Mouse (Mus musculus) limb, embryonic 15.5 days (tissue): ENCODE results near the gene Clec4d. TPM values are rescaled to one million over a fixed set of nuclear protein-coding genes. Genes with fewer than 3 reads are reported as not detected.
"Not testable (repeated sequence)": the region's sequence is repeated elsewhere in the genome, so short reads cannot be mapped to it uniquely, and the experiment has no call there.

Experiments
- ATAC-seq: fragments of 200-750 bp; cut with Nextera tagmentation; 2 replicates; pipeline ENCODE4 v1.8.0; 2017; ENCODE audit warnings: low read depth, moderate TSS enrichment; ENCODE audit not compliant: insufficient number of reproducible peaks, low FRiP score, low TSS enrichment
- H3K27ac ChIP-seq: fragments of 300-500 bp; sonication (generic); 2 replicates; pipeline ENCODE4 v1.5.1; 2015; ENCODE audit warnings: moderate library complexity, mild to moderate bottlenecking, inconsistent platforms
- H3K27me3 ChIP-seq: fragments of 300-500 bp; sonication (generic); 2 replicates; pipeline ENCODE4 v1.6.1; 2015; ENCODE audit warnings: inconsistent platforms
- H3K36me3 ChIP-seq: fragments of 300-500 bp; sonication (generic); 2 replicates; pipeline ENCODE4 v1.6.1; 2015; ENCODE audit warnings: inconsistent platforms
- H3K4me1 ChIP-seq: fragments of 300-500 bp; sonication (generic); 2 replicates; pipeline ENCODE4 v1.6.1; 2015; ENCODE audit warnings: inconsistent platforms
- H3K4me2 ChIP-seq: fragments of 300-500 bp; sonication (generic); 2 replicates; pipeline ENCODE4 v1.6.1; 2015; ENCODE audit warnings: mild to moderate bottlenecking, inconsistent platforms
- H3K4me3 ChIP-seq: fragments of 300-500 bp; sonication (generic); 2 replicates; pipeline ENCODE4 v1.5.1; 2015; ENCODE audit warnings: mild to moderate bottlenecking, inconsistent platforms
- H3K9ac ChIP-seq: fragments of 300-500 bp; sonication (generic); 2 replicates; pipeline ENCODE4 v1.6.1; 2015; ENCODE audit warnings: inconsistent platforms
- H3K9me3 ChIP-seq: fragments of 300-500 bp; sonication (generic); 2 replicates; pipeline ENCODE4 v1.6.1; 2016; ENCODE audit warnings: inconsistent platforms
- WGBS: fragments of 180-500 bp; shearing (Covaris S2); methylation state at CpG from one replicate; pipeline ENCODE4 v1.1.7; 2015; 5-methylcytosine and 5-hydroxymethylcytosine counted together
- polyA plus RNA-seq: library from polyadenylated mRNA; unstranded; fragments of >200 nt; fragmentation: Nextera tagmentation; extraction: Ambion mirVana; gene quantifications from 2 replicates; pipeline ENCODE4 v1.2.1, GENCODE M21; 2015

Gene Clec4d
- 0.38 and 0.59 TPM in 2 replicates for polyA plus RNA-seq

DNA sequence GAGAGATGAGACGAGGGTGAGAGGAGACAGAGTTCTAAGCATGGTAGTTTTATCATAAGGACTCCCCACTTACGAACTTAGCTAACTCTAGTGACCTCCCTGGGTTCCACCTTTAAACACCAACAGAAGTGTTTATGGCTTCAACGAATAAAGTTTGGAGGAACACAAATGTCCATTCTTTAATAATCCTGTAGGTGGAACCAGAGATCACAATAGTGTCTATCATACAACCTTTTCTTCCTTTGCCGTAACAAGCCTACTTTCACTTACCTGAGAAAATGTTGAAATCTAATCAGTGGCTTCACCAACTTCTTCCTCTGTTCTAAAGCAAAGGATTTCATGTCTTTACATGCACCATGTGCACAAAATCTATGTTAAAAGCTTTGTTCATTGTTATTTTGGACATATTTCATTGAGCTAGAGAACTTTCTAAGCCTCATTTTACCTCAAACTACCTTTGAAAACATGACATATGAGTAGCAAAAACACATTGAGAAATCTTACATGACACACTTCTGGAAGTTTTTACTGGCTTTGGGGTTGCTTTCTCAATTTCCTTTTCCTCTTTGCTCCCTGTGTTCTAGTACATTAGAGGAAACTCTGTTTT is at the start of gene Clec4d:
TSS of gene Clec4d (plus strand) at position 557 of the 607 bp plus-strand sequence.
- H3K9ac ChIP-seq: no peak within 1 kb of the TSS
- H3K4me2 ChIP-seq: no peak within 1 kb of the TSS
- no peaks in the 10 kb centered on the region for H3K9me3 ChIP-seq
- no peak within 1 kb of the TSS for H3K27ac ChIP-seq
- ATAC-seq: no peak
- 78% methylated on average over 4 of the region's 4 CpGs for WGBS
- H3K36me3 ChIP-seq: no peaks in the 10 kb centered on the region
- no peaks in the 10 kb centered on the region for H3K4me1 ChIP-seq
- H3K4me3 ChIP-seq: no peak within 1 kb of the TSS
- H3K27me3 ChIP-seq: no peaks in the 10 kb centered on the region

GRCm38 (mm10) chr6:123227519-123228166 is 34.3 kb upstream of the Clec4d start:
- no peaks in the 10 kb centered on the region for H3K4me1 ChIP-seq
- H3K4me3 ChIP-seq: no peak overlapping the region
- H3K27me3 ChIP-seq: no peaks in the 10 kb centered on the region
- no peak for ATAC-seq
- H3K4me2 ChIP-seq: no peak overlapping the region
- no peak overlapping the region for H3K9ac ChIP-seq
- no peak overlapping the region for H3K27ac ChIP-seq
- H3K9me3 ChIP-seq: no peaks in the 10 kb centered on the region
- H3K36me3 ChIP-seq: no peaks in the 10 kb centered on the region
- WGBS: 59% methylated on average over 2 of the region's 2 CpGs

DNA sequence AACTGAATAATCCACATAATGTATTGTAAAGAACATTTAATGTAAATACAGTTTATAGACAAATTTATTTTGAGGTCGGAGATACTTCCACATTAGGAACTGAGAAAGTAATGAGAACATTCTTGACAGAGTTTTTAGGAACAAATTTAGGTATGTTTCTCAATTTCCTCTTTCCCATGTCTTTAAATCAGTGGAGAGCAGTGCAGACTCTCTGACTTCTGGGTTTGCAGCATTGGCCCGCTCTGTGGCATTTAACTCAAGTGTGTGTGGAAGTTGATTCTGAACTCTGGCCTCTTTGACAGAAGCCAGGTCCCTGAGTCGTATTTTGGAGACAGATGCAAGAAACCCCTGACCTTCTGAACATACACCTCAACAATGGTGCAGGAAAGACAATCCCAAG is 32.3 kb upstream of the Clec4d start, which contains the start of gene Clec4n:
TSS of gene Clec4n (plus strand) at position 200 of the 400 bp plus-strand sequence.
- no peak for ATAC-seq
- H3K36me3 ChIP-seq: no peaks in the 10 kb centered on the region
- whole genome bisulfite sequencing: 64% methylated on average over 3 of the region's 3 CpGs
- H3K27me3 ChIP-seq: no peaks in the 10 kb centered on the region
- no peak within 1 kb of the TSS for H3K9ac ChIP-seq
- no peaks in the 10 kb centered on the region for H3K9me3 ChIP-seq
- H3K4me2 ChIP-seq: no peak within 1 kb of the TSS
- no peak within 1 kb of the TSS for H3K27ac ChIP-seq
- no peak within 1 kb of the TSS for H3K4me3 ChIP-seq
- no peaks in the 10 kb centered on the region for H3K4me1 ChIP-seq

GRCm38 (mm10) chr6:123231149-123231548 is 30.8 kb upstream of the Clec4d start:
- Histone ChIP-seq H3K4me2 (no peak overlapping the region), H3K4me1 (no peaks in the 10 kb centered on the region), H3K36me3 (no peaks in the 10 kb centered on the region), H3K27ac (no peak overlapping the region), H3K9me3 (no peaks in the 10 kb centered on the region), H3K4me3 (no peak overlapping the region), H3K9ac (no peak overlapping the region), H3K27me3 (no peaks in the 10 kb centered on the region)
- WGBS: 69% methylated on average over 2 of the region's 2 CpGs
- ATAC-seq: no peak

DNA sequence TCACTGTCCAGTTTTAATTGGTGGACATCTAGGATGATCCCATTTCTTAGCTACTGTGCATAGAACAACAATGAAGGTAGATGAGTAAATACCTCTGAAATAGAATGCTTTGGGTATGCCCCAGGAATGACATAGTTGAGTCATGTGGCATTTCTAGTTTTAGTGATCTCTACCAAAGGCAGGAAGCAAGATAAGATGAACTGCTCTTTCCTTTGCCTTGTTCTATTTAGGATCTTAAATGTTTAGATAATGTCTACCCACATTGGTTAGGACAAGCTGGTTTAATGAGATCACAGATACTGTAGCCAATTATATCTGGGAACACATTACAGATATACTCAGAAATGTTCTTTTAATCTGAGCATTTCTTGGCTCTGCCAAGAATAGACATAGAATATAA is 24.3 kb upstream of the Clec4d start:
- no peaks in the 10 kb centered on the region for H3K9me3 ChIP-seq

GRCm38 (mm10) chr6:123244201-123244600 is 17.7 kb upstream of the Clec4d start:
- H3K27ac ChIP-seq: no peak overlapping the region
- no peak overlapping the region for H3K9ac ChIP-seq
- H3K36me3 ChIP-seq: no peaks in the 10 kb centered on the region
- no peak overlapping the region for H3K4me2 ChIP-seq
- no peaks in the 10 kb centered on the region for H3K4me1 ChIP-seq
- 77% methylated on average over 5 of the region's 5 CpGs for WGBS
- ATAC-seq: no peak
- no peaks in the 10 kb centered on the region for H3K27me3 ChIP-seq
- H3K9me3 ChIP-seq: no peaks in the 10 kb centered on the region
- H3K4me3 ChIP-seq: no peak overlapping the region

More for the DNA sequence above, 24.3 kb upstream of the Clec4d start:
- Histone ChIP-seq H3K27me3 (no peaks in the 10 kb centered on the region), H3K4me3 (no peak overlapping the region), H3K36me3 (no peaks in the 10 kb centered on the region), H3K27ac (no peak overlapping the region), H3K9ac (no peak overlapping the region), H3K4me1 (no peaks in the 10 kb centered on the region), H3K4me2 (no peak overlapping the region)
- no peak for ATAC-seq

GRCm38 (mm10) chr6:123248862-123249261 is 13.0 kb upstream of the Clec4d start:
- H3K4me2 ChIP-seq, H3K36me3 ChIP-seq, H3K4me3 ChIP-seq, ATAC-seq, H3K9ac ChIP-seq, H3K4me1 ChIP-seq, H3K27ac ChIP-seq, H3K27me3 ChIP-seq, H3K9me3 ChIP-seq: not testable (repeated sequence)
- 77% methylated on average over 2 of the region's 2 CpGs for WGBS

DNA sequence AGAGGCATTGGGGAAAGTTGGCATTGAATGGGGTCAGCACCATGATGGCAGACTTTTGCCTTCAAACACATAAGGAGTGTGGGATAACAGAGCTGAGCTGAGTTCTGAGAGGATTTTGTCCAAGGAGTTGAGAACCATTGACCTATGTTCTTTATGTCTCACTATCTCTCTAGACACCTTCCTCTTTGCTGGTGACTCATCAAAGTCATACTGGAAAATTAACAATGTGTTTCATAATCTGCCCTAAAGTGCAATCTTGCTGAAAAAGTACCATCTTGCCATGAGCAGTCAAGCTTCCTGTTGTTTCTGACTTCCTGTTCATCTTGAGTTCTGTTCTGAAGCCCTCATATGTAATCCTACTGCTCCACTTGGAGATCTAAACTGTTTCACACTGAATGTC is 9.2 kb upstream of the Clec4d start:
- Histone ChIP-seq H3K36me3 (no peaks in the 10 kb centered on the region), H3K4me2 (no peak overlapping the region), H3K27me3 (no peaks in the 10 kb centered on the region), H3K9ac (no peak overlapping the region), H3K4me1 (no peaks in the 10 kb centered on the region), H3K4me3 (no peak overlapping the region), H3K9me3 (no peaks in the 10 kb centered on the region; the same call in 1 of the 2 replicates), H3K27ac (no peak overlapping the region)
- ATAC-seq: no peak

GRCm38 (mm10) chr6:123258946-123259345 is 3.0 kb upstream of the Clec4d start:
- Histone ChIP-seq H3K9me3 (no peaks in the 10 kb centered on the region), H3K27me3 (no peaks in the 10 kb centered on the region), H3K27ac (no peak overlapping the region), H3K4me2 (no peak overlapping the region), H3K4me1 (no peaks in the 10 kb centered on the region), H3K36me3 (no peaks in the 10 kb centered on the region), H3K4me3 (no peak overlapping the region), H3K9ac (no peak overlapping the region)
- 56% methylated on average over 3 of the region's 3 CpGs for WGBS
- no peak for ATAC-seq

DNA sequence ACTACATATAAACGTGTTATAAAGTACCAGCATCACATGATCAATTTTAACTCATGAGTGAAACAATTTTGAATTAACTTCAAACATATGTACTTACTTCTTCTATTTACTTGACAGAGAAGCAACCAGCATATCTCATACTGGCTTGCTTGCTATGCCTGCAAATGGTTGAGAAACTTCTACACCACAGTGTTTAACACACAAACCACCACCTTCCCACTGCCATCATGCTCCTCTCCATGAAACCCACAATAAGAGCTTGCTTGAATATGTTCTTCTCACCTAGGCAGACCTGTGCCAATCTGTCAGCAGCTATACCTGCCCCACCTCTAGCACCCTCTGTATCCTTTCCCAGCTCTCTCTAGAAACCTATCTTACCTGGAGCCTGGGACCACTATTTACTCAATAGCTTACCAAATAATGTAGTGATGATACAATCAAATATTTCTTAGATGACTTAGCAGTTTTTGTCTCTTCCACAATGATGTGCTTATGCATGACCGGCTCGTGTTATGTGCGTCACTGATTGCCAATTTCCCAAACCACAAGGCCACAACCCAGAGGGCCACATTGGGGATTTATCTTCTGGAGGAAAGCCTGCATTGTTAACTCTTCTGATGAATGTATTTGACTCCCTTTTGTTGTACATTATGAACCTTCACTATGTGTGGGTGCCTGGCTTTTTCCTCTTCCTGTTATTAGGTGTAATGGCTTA is 1.9 kb upstream of the Clec4d start:
- Histone ChIP-seq H3K4me3 (no peak overlapping the region), H3K36me3 (no peaks in the 10 kb centered on the region), H3K9me3 (no peaks in the 10 kb centered on the region), H3K27me3 (no peaks in the 10 kb centered on the region), H3K9ac (no peak overlapping the region), H3K4me2 (no peak overlapping the region), H3K4me1 (no peaks in the 10 kb centered on the region), H3K27ac (no peak overlapping the region)
- WGBS: 77% methylated on average over 4 of the region's 4 CpGs
- no peak; the same call in 1 of the 2 replicates for ATAC-seq

GRCm38 (mm10) chr6:123260868-123261267 is 1.0 kb upstream of the Clec4d start:
- no peak for ATAC-seq
- Histone ChIP-seq H3K4me3 (no peak overlapping the region), H3K4me1 (no peaks in the 10 kb centered on the region), H3K27ac (no peak overlapping the region), H3K36me3 (no peaks in the 10 kb centered on the region), H3K4me2 (no peak overlapping the region), H3K27me3 (no peaks in the 10 kb centered on the region), H3K9ac (no peak overlapping the region), H3K9me3 (no peaks in the 10 kb centered on the region)
- WGBS: 70% methylated on average over 1 of the region's 1 CpGs

- no peak overlapping the region for H3K4me2 ChIP-seq
- no peaks in the 10 kb centered on the region for H3K4me1 ChIP-seq
- no peaks in the 10 kb centered on the region for H3K36me3 ChIP-seq
- no peak overlapping the region for H3K27ac ChIP-seq
- H3K4me3 ChIP-seq: no peak overlapping the region
- no peaks in the 10 kb centered on the region for H3K9me3 ChIP-seq
- H3K27me3 ChIP-seq: no peaks in the 10 kb centered on the region
- no peak overlapping the region for H3K9ac ChIP-seq
- ATAC-seq: no peak
- 91% methylated on average over 3 of the region's 3 CpGs for WGBS
Observed at GRCm38 (mm10) chr6:123264194-123264593, 2.3 kb downstream of the Clec4d start.
